13 mouse cellular contexts compared by ENCODE assay signal in genomic region chr5:127319096-127319779, GRCm38 (mm10).
A peak's percentile ranks its signal among the peaks of the same experiment; 100 is the strongest.
DNase-seq lines count a peak whose midpoint lies in the region; ATAC-seq and TF ChIP-seq lines count a peak whose summit lies in the region.
"Had no signal": no experiment of that assay in that cellular context is flagged by ENCODE, and none has a peak within 500 bp of the region (broad histone marks: within the 10 kb centered on the region; RNA-seq: fewer than 3 reads in every experiment).

No protein-coding gene starts in this region.

- H3K36me3 ChIP-seq in forebrain, embryonic 11.5 days (ENCODE audit: control insufficient read depth, insufficient read depth, low read length) = no peaks in the 10 kb centered on the region
- no peaks in the 10 kb centered on the region for H3K36me3 ChIP-seq in forebrain, postnatal 0 days (ENCODE audit: insufficient read depth)
- H3K36me3 ChIP-seq in neural tube, embryonic 15.5 days = no peaks in the 10 kb centered on the region
- no peaks in the 10 kb centered on the region for H3K36me3 ChIP-seq in limb, embryonic 12.5 days
- H3K36me3 ChIP-seq in neural tube, embryonic 13.5 days = no peaks in the 10 kb centered on the region
- H3K36me3 ChIP-seq: hindbrain, embryonic 13.5 days; stomach, embryonic 15.5 days had no signal

- no peak overlapping the region for H3K27ac ChIP-seq in forebrain, embryonic 11.5 days (ENCODE audit: low read depth, low read length)
- no peak overlapping the region for H3K27ac ChIP-seq in forebrain, postnatal 0 days (ENCODE audit: low read depth, low read length)
- H3K27ac ChIP-seq in neural tube, embryonic 15.5 days (replicated peaks) = no peak overlapping the region
- H3K27ac ChIP-seq in limb, embryonic 12.5 days = peak overlapping the region; percentile 88
- 0 out of 2 replicates have a peak overlapping the region, but pooled peaks have one; percentile 42 for H3K27ac ChIP-seq in neural tube, embryonic 13.5 days (replicated peaks)
- H3K27ac ChIP-seq: hindbrain, embryonic 13.5 days; stomach, embryonic 15.5 days had no signal

- peak; percentile 53; the same call in 1 of the 2 replicates for ATAC-seq in forebrain, embryonic 11.5 days (replicated peaks; ENCODE audit: low FRiP score)
- ATAC-seq in forebrain, postnatal 0 days = no peak
- ATAC-seq in neural tube, embryonic 15.5 days (ENCODE audit: low FRiP score) = no peak
- ATAC-seq in limb, embryonic 12.5 days (ENCODE audit: insufficient number of reproducible peaks, insufficient read depth, low FRiP score, low TSS enrichment, low read depth) = peak; percentile 66; the same call in 1 of the 2 replicates
- ATAC-seq in neural tube, embryonic 13.5 days (ENCODE audit: low read depth) = no peak

- no peak overlapping the region for H3K4me2 ChIP-seq in forebrain, embryonic 11.5 days (ENCODE audit: low read depth, low read length, severe bottlenecking)
- no peak overlapping the region for H3K4me2 ChIP-seq in forebrain, postnatal 0 days (ENCODE audit: low read depth)
- H3K4me2 ChIP-seq in neural tube, embryonic 15.5 days = no peak overlapping the region
- H3K4me2 ChIP-seq in limb, embryonic 12.5 days = peak overlapping the region; percentile 38
- H3K4me2 ChIP-seq in neural tube, embryonic 13.5 days = no peak overlapping the region
- H3K4me2 ChIP-seq: hindbrain, embryonic 13.5 days; stomach, embryonic 15.5 days had no signal

- H3K4me1 ChIP-seq in forebrain, embryonic 11.5 days (replicated peaks; ENCODE audit: control insufficient read depth, insufficient read depth, low read length) = peaks cover 25% of the 10 kb centered on the region; the same call in 1 of the 2 replicates
- peaks cover 8% of the 10 kb centered on the region; the same call in 1 of the 2 replicates for H3K4me1 ChIP-seq in forebrain, postnatal 0 days (ENCODE audit: insufficient read depth)
- peaks cover 34% of the 10 kb centered on the region for H3K4me1 ChIP-seq in neural tube, embryonic 15.5 days
- H3K4me1 ChIP-seq in limb, embryonic 12.5 days (replicated peaks) = peaks cover 67% of the 10 kb centered on the region
- H3K4me1 ChIP-seq in neural tube, embryonic 13.5 days (replicated peaks) = peaks cover 52% of the 10 kb centered on the region

- WGBS in forebrain, embryonic 11.5 days = 29% methylated on average over 12 of the region's 12 CpGs
- 33% methylated on average over 12 of the region's 12 CpGs for WGBS in forebrain, postnatal 0 days
- 21% methylated on average over 12 of the region's 12 CpGs for WGBS in neural tube, embryonic 15.5 days
- 3% methylated on average over 12 of the region's 12 CpGs for WGBS in limb, embryonic 12.5 days
- WGBS in neural tube, embryonic 13.5 days = 13% methylated on average over 12 of the region's 12 CpGs

- no peaks in the 10 kb centered on the region for H3K27me3 ChIP-seq in forebrain, embryonic 11.5 days (ENCODE audit: control insufficient read depth, insufficient read depth, low read length)
- no peaks in the 10 kb centered on the region for H3K27me3 ChIP-seq in forebrain, postnatal 0 days (ENCODE audit: insufficient read depth, low read length)
- H3K27me3 ChIP-seq in neural tube, embryonic 15.5 days (replicated peaks) = no peaks in the 10 kb centered on the region
- H3K27me3 ChIP-seq in limb, embryonic 12.5 days = no peaks in the 10 kb centered on the region
- no peaks in the 10 kb centered on the region for H3K27me3 ChIP-seq in neural tube, embryonic 13.5 days
- H3K27me3 ChIP-seq: hindbrain, embryonic 13.5 days; stomach, embryonic 15.5 days had no signal

- peak; percentile 55 for DNase-seq in forebrain, embryonic 11.5 days (ENCODE audit: low spot score)
- DNase-seq in forebrain, postnatal 0 days = no peak
- peak; percentile 63 for DNase-seq in neural tube, embryonic 10.5 days (ENCODE audit: extremely low spot score, low spot score)
- DNase-seq in urinary bladder, postnatal 36 days (ENCODE audit: low spot score in 2 of 2) = no peak
- DNase-seq in Muller cell, postnatal 12 days (ENCODE audit: inconsistent ontology term) = no peak
- DNase-seq: B cell, adult 2 months; cerebellum, postnatal 36 days; layer of hippocampus, postnatal 36 days had no signal

- no peak overlapping the region for H3K9ac ChIP-seq in forebrain, embryonic 11.5 days (ENCODE audit: low read length)
- no peak overlapping the region for H3K9ac ChIP-seq in forebrain, postnatal 0 days
- no peak overlapping the region for H3K9ac ChIP-seq in neural tube, embryonic 15.5 days (replicated peaks)
- no peak overlapping the region for H3K9ac ChIP-seq in limb, embryonic 12.5 days (replicated peaks)
- no peak overlapping the region for H3K9ac ChIP-seq in neural tube, embryonic 13.5 days
- H3K9ac ChIP-seq: hindbrain, embryonic 13.5 days; stomach, embryonic 15.5 days had no signal

- H3K9me3 ChIP-seq in forebrain, embryonic 11.5 days (ENCODE audit: control insufficient read depth, low read length) = no peaks in the 10 kb centered on the region
- no peaks in the 10 kb centered on the region for H3K9me3 ChIP-seq in forebrain, postnatal 0 days (ENCODE audit: low read length)
- no peaks in the 10 kb centered on the region for H3K9me3 ChIP-seq in neural tube, embryonic 15.5 days (replicated peaks)
- H3K9me3 ChIP-seq in limb, embryonic 12.5 days = no peaks in the 10 kb centered on the region
- no peaks in the 10 kb centered on the region for H3K9me3 ChIP-seq in neural tube, embryonic 13.5 days
- H3K9me3 ChIP-seq: hindbrain, embryonic 13.5 days; stomach, embryonic 15.5 days had no signal

- no peak for TF ChIP-seq CTCF in forebrain, postnatal 0 days (IDR thresholded peaks at IDR 0.05; ENCODE audit: low read depth)

- H3K4me3 ChIP-seq in forebrain, embryonic 11.5 days (ENCODE audit: low read depth, low read length) = no peak overlapping the region
- H3K4me3 ChIP-seq in forebrain, postnatal 0 days (ENCODE audit: low read depth, low read length) = no peak overlapping the region
- H3K4me3 ChIP-seq in neural tube, embryonic 15.5 days (replicated peaks) = no peak overlapping the region
- no peak overlapping the region for H3K4me3 ChIP-seq in limb, embryonic 12.5 days (replicated peaks)
- H3K4me3 ChIP-seq in neural tube, embryonic 13.5 days = no peak overlapping the region
- H3K4me3 ChIP-seq: hindbrain, embryonic 13.5 days; stomach, embryonic 15.5 days had no signal

Comparison
In these comparisons a context has a peak if more than half of its experiments do, and no peak if none do; other contexts are left out.
1. ATAC-seq: peak in forebrain, embryonic 11.5 days (single experiment) and limb, embryonic 12.5 days (single experiment); none in forebrain, postnatal 0 days (single experiment), neural tube, embryonic 15.5 days (single experiment) and neural tube, embryonic 13.5 days (single experiment).
2. DNase-seq: peak in forebrain, embryonic 11.5 days (single experiment) and neural tube, embryonic 10.5 days (single experiment); none in forebrain, postnatal 0 days (single experiment), urinary bladder, postnatal 36 days (0 of 2) and Muller cell, postnatal 12 days (single experiment).
3. H3K27ac ChIP-seq: peak in limb, embryonic 12.5 days (single experiment) and neural tube, embryonic 13.5 days (single experiment); none in forebrain, embryonic 11.5 days (single experiment), forebrain, postnatal 0 days (single experiment) and neural tube, embryonic 15.5 days (single experiment).